Mouse (Mus musculus) layer of hippocampus, adult 8-10 months (tissue): Measurements from ENCODE around the gene Pakap. TPM values are rescaled to one million over a fixed set of nuclear protein-coding genes. Genes with fewer than 3 reads are reported as not detected.

Source experiments
- DNase-seq, 2 experiments: peaks; one replicate each; pipeline ENCODE4 v3.0.0; 2022; ENCODE audit warnings: low spot score in 2 of 2
- total RNA-seq, 4 experiments: library from RNA; stranded (reverse); gene quantifications; 2 replicates each; pipeline ENCODE4 v1.2.4; 2022

Gene Pakap
- total RNA-seq, 4 experiments from 2014 or later, result 24.3 to 29.7 (median 26.2) TPM

GRCm38 (mm10) chr4:57797548-57798285 is 229.7 kb downstream of the Pakap start:
- no peak for DNase-seq

DNA sequence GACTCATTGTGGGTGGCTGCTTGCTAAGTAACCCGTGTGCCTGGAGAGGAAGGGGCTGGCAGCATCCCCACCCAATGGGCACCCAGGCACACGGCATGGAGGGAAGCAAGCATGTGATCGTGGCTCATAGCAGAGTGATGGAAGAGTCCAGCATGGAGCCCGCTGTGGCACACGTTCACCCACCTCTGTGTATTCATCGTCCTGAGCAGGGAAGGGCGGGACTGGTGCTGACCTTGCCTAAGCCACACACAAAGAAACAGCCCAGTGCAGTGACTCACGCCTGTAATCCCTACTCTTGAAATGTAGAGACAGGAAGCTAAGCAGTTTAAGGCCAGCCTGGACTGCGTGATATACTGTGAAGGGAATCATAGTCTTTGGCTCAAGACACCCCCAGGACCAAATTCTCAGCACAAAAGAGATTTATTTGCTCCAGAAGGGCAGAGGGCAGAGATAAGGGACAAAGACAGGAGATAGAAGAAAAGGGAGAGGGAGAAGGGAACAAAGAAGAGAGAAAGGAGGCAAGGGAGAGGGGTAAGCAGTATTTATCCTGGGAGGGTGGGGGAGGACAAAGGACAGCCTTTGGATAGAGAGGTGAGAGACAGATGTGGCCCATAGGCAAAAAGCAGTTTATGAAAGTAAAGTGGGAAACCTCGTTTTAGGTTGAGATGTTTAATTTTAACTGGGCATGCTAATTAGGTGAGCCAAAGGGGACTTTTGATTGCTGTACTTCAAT is 230.5 kb downstream of the Pakap start:
- DNase-seq, result no peak

DNA sequence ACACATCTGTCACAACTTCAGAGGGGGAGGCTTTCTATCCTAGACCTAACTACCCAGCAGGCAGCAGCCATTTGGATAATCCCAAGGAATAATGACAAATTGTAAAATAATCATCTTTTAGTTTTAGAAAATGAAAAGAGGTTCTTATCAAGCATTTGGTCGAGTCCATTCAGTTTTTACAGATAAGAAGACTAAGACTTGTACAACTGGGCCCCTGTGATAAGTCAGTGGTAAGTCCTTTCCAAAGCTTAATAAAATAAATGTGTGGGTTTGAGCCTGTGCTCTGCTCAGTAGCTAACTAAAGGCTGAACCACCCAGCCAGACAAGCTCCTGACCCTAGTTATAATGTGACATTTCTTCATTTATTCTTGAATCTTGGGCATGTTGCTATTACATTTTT is 231.3 kb downstream of the Pakap start:
- DNase-seq, result no peak

DNA sequence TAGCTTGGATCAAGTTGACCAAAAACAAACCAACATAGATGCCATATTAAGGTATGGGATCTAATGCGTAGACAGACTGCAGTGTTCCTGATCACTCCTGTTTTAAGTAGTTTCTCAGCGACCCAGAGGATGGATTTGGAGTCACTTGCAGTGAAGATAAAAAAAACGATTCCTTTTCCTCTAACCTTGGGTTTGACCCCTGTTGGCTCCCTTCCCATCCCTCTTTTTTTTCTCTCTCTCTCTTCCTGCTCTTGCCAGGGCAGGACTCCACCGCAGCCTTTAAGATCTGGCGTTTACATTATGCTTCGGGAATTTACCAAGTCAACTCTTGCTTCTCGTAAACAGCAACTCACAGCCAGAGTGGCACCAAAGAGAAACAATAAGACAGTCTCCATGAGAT is 233.3 kb downstream of the Pakap start:
- no peak for DNase-seq

DNA sequence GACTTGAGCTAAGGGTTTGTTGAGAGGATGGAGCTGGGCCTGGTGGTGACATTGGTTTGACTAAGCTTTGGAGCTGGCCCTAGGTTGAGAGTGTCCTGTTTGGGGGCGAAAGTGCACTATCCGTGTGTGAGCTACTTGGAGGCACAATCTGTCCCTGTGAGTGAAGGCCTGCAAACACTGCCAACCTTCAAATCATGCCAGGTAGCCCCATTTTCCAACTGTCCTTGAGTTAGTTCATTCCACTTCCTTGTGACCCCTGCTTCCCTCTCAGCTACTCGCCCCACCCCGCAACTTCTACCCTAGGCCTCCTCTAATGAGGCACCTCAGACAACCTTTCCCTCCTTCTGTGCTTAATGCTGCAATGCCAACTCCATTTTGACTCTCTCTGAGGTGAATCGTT is 234.0 kb downstream of the Pakap start:
- no peak for DNase-seq

DNA sequence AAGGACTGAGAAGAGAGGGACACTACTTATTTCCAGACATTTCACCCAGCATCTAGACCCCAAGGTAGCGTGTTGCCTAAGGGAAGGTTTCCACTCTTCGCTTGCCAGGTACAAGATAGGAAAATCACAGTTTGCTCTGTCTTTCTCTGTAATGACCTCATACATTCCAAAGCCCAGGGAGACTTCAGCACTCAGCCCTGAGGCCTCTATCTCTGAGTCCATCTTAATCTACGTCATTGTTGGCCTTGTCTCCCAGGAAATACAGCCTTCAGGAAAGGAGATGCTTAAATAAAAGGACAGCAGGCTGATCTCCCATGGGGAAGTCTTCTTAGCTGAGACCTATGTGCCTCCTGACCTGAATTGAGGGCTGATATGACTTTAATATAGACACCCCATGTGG is 234.4 kb downstream of the Pakap start:
- DNase-seq, result no peak

- DNase-seq, result no peak
Observed at GRCm38 (mm10) chr4:57804902-57805301, 236.9 kb downstream of the Pakap start.

- DNase-seq, result no peak
Observed at GRCm38 (mm10) chr4:57809449-57809848, 241.5 kb downstream of the Pakap start.

DNA sequence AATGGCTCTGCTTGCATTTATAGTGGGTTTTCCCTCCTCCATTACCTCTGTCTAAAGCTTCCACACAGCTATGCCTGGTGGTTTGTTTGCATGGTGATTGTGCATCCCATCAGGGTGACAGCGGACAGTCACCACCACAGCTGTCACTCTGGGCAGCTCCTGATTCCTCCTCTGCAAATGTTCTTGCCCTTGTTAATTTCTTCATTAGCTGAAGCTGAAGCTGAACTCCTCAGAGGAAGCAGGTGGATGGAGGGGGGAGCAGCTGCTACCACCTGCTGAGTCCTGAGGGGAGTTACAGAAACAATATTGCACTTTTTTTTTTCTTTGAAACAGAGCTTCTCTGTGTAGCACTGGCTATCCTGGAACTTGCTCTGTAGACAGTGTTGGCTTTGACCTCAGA is 244.1 kb downstream of the Pakap start:
- DNase-seq, result no peak

- DNase-seq, result no peak
Observed at GRCm38 (mm10) chr4:57812916-57813575, 245.1 kb downstream of the Pakap start.

DNA sequence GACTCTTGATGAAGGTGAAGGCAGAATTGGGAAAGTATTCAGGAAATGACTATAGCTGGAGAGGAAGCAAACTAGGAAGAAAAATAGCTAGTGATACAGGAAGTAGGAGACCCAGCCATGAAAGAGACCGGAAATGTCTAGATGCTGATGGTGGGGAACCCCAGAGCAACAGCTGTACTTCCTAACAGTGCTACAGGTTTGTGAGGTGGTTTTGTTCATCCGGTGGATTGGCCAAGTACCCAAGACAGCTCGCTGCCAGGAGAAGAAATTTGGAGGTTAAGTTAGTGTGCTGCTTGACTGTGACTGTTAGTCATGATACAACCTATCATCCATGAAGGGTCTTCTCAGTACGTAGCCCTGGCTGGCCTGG is 245.6 kb downstream of the Pakap start:
- DNase-seq, result no peak

DNA sequence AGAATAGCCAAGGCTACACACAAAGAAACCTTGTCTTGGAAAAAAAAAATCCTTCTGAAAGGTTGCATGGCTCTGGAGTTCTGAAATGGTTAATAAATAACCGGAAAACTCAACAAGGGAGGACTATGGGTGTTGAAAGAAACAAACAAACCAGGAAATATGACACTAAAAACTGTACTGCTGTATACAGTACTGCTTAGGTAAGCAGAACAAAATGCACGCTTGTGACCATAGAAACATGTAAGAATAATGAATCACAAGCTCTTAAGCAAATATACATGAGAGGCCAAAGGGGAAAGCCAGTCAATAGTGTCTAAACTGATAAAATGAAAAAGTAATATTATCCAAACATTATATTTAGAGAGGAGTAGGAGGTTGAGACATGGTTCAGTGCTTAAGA is 247.4 kb downstream of the Pakap start:
- DNase-seq, result no peak

GRCm38 (mm10) chr4:57816146-57816545 is 248.2 kb downstream of the Pakap start:
- no peak for DNase-seq

DNA sequence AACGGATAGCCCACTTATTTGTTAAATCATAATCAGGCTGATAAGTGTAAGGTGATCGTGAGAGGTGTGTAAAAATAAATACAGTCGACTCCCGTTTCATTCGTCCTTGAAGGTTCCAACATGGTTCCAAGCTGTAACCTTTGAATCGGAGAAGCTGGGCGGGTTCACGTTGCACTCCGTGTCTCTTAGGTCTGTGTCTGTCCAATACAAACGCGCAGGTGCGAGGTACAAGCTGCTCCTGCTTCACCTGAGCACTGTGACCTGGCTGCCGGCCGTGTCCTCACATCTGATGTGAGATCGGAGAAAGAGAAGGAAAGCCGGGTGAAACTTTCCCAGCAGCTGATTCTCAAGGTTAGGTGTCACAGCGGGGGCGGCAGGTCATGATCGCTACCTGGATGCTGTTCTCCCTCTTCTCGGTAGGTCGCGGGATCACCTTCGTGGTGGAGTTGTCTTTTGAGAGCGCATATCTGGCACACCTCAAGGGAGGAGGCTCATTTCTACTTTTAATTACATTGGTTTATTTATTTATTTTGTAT is 252.9 kb downstream of the Pakap start:
- DNase-seq, result no peak

DNA sequence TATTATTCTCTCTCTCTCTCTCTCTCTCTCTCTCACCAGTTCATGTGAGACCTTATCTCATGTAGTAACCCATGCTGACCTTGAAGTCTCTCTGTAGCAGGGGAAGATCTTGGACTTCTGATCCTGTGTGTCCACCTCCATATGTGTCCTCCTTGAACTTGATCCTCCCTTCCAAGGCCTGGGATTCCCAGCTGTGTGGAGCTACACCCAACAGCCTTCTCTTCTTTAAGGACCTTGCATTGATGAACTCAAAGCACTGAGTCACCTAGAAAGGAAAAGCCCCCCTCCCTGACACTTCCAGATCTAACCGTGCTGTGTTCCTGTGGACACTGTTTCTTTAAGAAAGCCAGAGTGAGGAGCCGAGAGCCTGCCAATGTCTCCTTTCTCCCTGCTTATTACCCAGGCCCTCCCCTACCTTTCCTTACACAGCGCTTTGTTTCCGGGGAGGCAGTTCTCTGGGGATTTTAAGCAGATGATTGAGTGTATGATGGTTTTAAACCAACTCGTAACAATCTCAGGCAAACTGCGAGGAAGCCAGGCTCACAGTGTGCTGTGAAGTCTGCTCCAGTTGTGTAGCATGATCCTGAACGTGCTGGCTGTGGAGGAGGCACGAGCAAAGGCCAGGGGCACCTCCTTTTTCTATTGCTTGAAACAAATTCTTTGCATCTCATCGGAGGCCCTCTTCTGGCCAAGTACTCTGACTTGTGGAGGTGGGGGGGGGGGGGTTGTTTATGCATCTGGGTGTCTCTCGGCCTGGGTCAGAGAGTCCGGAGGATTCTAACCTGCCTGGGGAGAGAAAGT is 253.8 kb downstream of the Pakap start:
- peak in 1 of 2 experiments; percentile 18 for DNase-seq

DNA sequence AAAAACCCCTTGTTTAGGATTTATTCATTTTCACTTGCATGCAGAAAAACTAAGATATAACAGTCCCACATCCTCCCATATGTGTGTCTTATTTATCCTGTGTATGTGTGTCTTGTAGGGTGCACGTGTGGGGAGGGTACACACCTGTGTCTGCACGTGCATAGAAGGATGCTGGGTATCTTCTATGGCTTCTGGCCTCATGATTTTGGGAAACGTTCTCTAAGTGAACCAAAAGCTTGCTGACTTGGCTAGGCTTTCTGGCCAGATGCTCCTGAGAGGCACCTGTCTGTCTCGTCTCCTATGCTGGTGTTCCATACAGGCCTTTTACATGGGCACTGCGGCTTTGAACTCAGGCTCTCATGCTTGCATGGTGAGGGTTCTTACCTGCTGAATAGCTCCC is 254.7 kb downstream of the Pakap start:
- DNase-seq, result no peak

DNA sequence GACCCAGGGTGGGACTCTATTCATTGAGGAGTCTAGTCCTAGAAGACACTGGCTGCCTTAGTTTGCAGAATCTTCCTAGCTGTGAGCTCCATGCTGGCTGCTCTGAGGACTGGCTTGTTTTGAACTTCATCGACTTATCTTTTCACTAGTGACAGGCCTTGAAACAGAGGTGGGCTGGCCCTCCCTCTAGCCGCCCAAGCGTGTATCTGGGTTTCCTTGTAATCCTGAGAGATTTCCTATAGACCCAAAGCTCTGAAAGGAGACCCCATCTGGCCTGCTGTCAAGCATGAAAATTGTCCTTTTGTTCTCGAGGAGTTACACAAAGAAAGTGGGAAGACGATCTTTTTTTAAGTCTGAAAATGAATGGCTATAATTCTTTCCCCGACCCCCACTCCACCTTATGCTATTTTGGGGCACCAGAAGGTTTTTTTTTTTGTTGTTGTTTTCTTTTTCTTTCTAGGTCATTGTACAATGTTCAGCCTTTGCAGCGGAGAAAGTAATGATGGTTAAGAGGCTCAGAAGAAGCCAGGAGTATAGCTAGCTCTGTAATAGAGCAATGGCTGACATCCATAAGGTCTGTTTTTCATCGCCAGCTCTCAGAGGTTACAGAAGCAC is 256.8 kb downstream of the Pakap start:
- DNase-seq, result no peak

DNA sequence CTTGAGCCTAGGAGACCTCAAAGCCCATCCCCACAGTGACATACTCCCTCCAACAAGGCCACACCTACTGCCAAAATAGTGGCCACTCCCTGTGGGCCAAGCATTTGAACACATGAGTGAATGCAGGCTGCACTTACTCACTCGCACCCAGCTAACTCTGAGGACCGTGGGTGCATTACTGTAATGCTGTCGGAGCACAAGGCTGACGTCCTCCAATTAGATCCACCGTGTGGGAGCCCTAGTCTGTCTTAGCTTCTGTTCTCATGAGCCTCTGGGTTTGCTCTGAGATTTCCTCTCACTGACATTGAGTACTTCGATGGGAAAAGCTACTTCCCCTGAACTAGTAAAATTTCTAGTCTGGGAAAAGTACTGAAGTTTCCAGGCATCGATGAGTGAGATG is 258.3 kb downstream of the Pakap start:
- DNase-seq, result no peak

GRCm38 (mm10) chr4:57829131-57829530 is 261.2 kb downstream of the Pakap start:
- no peak for DNase-seq

DNA sequence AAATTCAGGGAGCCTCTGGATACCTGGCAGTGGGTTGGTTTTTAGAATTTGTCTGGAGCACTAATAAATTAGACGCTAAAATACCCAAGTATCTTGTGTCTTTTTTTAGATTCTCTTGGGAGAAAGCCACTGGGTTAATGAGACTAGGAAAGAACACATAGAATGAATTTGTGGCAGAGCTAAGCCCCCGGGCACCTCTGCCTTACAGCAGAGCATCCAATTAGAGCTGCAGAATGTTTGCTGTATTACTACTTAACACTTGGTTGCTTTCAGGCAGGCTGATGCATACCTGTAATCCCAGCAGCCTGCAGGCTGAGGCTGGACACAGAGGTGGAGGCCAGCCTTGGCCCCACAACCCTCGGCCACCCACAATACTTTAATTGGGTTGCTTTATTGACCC is 261.8 kb downstream of the Pakap start:
- DNase-seq, result no peak

DNA sequence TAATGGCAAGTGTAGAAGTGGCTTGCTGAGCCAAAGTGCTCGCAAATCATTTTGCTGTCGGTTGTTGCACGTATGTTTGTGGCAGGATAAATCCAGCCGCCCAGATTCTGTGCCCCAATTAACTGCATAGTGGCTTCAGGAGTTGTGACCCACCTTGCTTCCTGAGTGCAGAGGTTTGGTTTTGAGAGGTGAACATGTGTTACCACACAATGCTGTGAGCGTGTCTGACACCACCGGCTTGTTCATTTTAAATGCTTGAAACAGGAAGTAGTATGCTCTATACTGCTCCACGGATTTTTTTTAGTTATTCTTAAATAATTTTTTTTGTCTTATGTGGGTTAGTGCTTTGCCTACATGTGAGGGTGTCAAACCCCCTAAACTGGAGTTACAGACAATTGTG is 264.3 kb downstream of the Pakap start:
- DNase-seq, result no peak
